Mouse (Mus musculus) spleen, adult 2 months (tissue): Measurements from ENCODE around the gene Ube2j1. TPM values are rescaled to one million over a fixed set of nuclear protein-coding genes. Genes with fewer than 3 reads are reported as not detected.

ENCODE experiments used
- DNase-seq, 2 experiments: peaks; one replicate each; pipeline versions ENCODE4 v3.0.0 to v3.0.0-alpha.2; 2012 to 2021; ENCODE audit warnings: low spot score in 2 of 2, low read depth in 1 of 2
- H3K27ac ChIP-seq: fragments of 200-500 bp; 2 replicates; pipeline ENCODE4 v1.5.1; 2012; ENCODE audit warnings: low read length, inconsistent platforms; ENCODE audit not compliant: insufficient read depth
- H3K27me3 ChIP-seq: fragments of 200-500 bp; 2 replicates; pipeline ENCODE4 v1.6.1; 2012; ENCODE audit warnings: mild to moderate bottlenecking, moderate library complexity, low read length, inconsistent platforms; ENCODE audit not compliant: control insufficient read depth, insufficient read depth
- H3K36me3 ChIP-seq: fragments of 200-500 bp; 2 replicates; pipeline ENCODE4 v1.6.1; 2012; ENCODE audit warnings: mild to moderate bottlenecking, low read length, inconsistent platforms; ENCODE audit not compliant: control insufficient read depth, insufficient read depth
- H3K4me1 ChIP-seq: fragments of 200-500 bp; 2 replicates; pipeline ENCODE4 v1.6.1; 2011; ENCODE audit warnings: inconsistent platforms; ENCODE audit not compliant: control insufficient read depth, insufficient read depth, insufficient read length
- H3K4me3 ChIP-seq: fragments of 200-500 bp; 2 replicates; pipeline ENCODE4 v1.5.1; 2011; ENCODE audit warnings: mild to moderate bottlenecking, inconsistent platforms; ENCODE audit not compliant: insufficient read depth, insufficient read length; ENCODE audit errors: extremely low read depth
- CTCF ChIP-seq: fragments of 200-500 bp; IDR thresholded peaks from 2 replicates; pipeline ENCODE4 v1.5.1; 2011; ENCODE audit warnings: mild to moderate bottlenecking, inconsistent platforms; ENCODE audit not compliant: insufficient read depth, insufficient read length, insufficient replicate concordance; ENCODE audit errors: extremely low read depth
- POLR2A ChIP-seq: fragments of 200-500 bp; IDR thresholded peaks from 2 replicates; pipeline ENCODE4 v1.6.1; 2011; ENCODE audit warnings: low read depth, low read length, inconsistent platforms
- WGBS: fragments of 180-500 bp; shearing (Covaris S2); methylation state at CpG from one replicate; pipeline ENCODE4 v1.1.7; 2018; 5-methylcytosine and 5-hydroxymethylcytosine counted together
- polyA plus RNA-seq: library from polyadenylated mRNA; depleted of rRNA; stranded (reverse); fragments of >200 nt; gene quantifications from 2 replicates; pipeline ENCODE4 v1.2.3, GENCODE M21; 2012

Ube2j1 gene
- polyA plus RNA-seq, 1 experiment: 15.0 TPM

DNA sequence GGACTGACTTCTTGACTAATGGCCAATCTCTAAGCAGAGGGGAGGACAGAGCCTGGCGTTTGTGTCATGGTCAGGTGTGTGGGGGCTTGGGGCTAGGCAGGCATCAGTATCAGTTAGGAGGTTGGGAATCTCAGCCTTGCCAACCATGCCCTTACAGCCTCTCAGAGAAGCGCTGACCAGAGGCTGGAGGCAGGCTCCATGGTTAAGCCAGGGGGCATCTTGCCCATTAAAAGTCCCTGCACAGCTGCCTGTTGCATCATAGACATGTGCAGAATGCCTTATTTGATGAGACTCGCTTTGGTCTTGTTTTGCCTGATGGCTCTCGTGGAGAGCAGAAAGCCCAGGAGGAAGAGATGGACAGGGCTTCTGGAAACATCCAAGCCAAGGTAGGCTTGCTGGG is 31.8 kb downstream of the Ube2j1 start, which contains the start of gene Gabrr2:
Gabrr2 (plus strand) TSS at position 19 of the 400 bp plus-strand sequence.
- DNase-seq: no peak
- WGBS: 94% methylated on average over 4 of the region's 4 CpGs
- no peak for TF ChIP-seq CTCF
- no peak for TF ChIP-seq POLR2A
- no peak within 1 kb of the TSS for H3K27ac ChIP-seq
- H3K36me3 ChIP-seq: no peaks in the 10 kb centered on the region
- H3K27me3 ChIP-seq: no peaks in the 10 kb centered on the region
- H3K4me3 ChIP-seq: no peak within 1 kb of the TSS
- H3K4me1 ChIP-seq: no peaks in the 10 kb centered on the region

DNA sequence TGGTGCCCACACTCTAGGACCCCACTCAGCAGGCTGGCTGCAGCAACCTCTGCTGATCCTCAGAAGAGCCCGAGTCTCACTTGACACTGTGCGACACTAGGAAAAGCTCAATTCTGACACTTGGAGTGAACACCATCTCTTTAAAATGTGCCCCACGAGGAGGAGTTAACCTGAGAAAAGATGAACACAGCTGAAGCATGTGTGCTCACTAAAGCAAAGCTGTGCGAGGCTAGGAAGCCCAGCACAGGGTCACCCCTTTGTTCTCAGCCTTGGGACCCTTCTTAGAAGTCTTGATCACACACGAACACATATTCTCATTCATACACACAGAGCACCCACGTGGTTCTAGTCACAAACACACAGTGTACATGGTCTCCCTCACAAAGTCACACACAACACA is 33.8 kb downstream of the Ube2j1 start:
- 89% methylated on average over 6 of the region's 6 CpGs for WGBS
- Histone ChIP-seq H3K27me3 (no peaks in the 10 kb centered on the region), H3K4me3 (no peak overlapping the region), H3K4me1 (no peaks in the 10 kb centered on the region), H3K27ac (no peak overlapping the region), H3K36me3 (no peaks in the 10 kb centered on the region)
- TF ChIP-seq CTCF: no peak
- no peak for TF ChIP-seq POLR2A
- DNase-seq: no peak

DNA sequence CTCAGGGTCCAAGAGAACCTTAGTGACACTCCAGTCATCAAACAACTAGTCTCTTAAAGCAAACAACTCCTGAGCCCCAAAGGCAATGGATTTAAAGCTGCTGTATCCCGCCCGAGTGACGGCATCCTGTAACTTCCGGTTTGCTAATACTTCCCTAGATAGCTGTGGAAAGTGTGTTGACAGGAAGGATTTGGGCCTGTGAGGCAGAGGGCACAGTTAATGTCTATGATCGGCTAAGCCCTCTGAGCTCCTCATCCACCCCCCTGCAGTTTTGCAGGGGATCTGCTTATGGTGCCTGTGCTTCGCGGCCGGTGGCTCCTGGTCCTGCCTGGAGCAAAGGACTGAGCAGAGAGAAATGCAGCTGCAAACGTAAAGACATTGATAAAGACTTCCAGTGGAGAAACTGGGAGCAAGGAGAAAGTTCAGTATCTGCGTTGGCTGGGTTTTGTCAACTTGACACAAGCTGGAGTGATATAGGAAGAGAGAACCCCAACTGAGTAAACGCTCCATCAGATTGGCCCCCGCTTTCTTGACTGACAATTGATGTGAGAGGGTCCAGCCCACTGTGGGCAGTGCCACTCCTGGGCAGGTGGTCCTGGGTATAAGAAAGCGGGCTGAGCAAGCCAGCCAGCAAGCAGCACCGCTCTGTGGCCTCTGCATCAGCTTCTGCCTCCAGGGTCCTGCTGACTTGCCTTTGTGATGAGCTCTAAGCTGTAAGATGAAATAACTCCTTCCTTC is 35.2 kb downstream of the Ube2j1 start:
- Histone ChIP-seq H3K36me3 (no peaks in the 10 kb centered on the region), H3K4me3 (no peak overlapping the region), H3K27me3 (no peaks in the 10 kb centered on the region), H3K27ac (no peak overlapping the region), H3K4me1 (no peaks in the 10 kb centered on the region)
- TF ChIP-seq POLR2A (no peak), CTCF (no peak)
- 81% methylated on average over 14 of the region's 14 CpGs for WGBS
- DNase-seq: no peak

DNA sequence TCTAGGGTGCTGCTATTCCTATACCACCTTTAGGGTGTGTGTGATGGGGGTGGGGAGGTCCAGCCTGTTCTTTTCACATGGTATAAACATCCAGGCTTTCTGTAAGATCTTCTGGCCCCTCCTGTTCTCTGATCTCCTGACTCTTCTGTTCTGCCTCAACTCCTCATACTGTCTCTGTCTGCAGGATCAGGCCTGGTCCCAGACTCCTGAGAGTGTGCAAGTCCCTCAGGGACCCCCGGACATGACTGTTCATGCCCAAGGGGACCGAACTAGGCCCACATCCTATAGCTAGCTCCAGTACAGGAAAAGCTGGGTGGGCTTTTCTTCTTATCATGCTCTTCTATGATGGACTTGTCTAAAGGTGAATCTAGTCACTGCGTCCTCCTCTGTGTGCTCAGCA is 36.1 kb downstream of the Ube2j1 start:
- no peak overlapping the region for H3K27ac ChIP-seq
- 88% methylated on average over 3 of the region's 3 CpGs for WGBS
- H3K27me3 ChIP-seq: no peaks in the 10 kb centered on the region
- TF ChIP-seq POLR2A (no peak), CTCF (no peak)
- H3K4me1 ChIP-seq: peaks cover 2% of the 10 kb centered on the region; the same call in 1 of the 2 replicates
- no peaks in the 10 kb centered on the region for H3K36me3 ChIP-seq
- DNase-seq: no peak
- no peak overlapping the region for H3K4me3 ChIP-seq

DNA sequence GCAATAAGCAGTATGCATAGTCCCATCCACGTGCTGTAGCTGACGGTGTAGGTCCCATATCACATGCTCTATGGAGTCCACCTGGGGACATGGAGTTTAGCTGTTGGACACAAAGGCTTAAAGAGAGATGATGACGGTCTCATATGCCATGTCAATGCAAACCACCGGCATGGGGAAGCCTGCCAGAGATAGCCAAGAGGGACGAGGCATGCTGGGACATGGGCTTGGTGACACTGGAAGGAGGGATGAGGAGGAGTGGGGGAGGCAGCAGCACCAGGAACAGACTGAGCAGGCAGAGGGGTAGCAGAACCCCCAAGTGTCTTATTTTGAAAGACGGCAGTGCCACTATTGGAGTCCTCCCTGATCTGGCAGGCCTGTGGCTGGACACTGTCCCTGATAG is 36.6 kb downstream of the Ube2j1 start:
- no peak for TF ChIP-seq POLR2A
- TF ChIP-seq CTCF: no peak
- 91% methylated on average over 6 of the region's 6 CpGs for WGBS
- Histone ChIP-seq H3K27ac (no peak overlapping the region), H3K36me3 (no peaks in the 10 kb centered on the region), H3K4me1 (peaks cover 6% of the 10 kb centered on the region; the same call in 1 of the 2 replicates), H3K27me3 (no peaks in the 10 kb centered on the region), H3K4me3 (no peak overlapping the region)
- no peak for DNase-seq

DNA sequence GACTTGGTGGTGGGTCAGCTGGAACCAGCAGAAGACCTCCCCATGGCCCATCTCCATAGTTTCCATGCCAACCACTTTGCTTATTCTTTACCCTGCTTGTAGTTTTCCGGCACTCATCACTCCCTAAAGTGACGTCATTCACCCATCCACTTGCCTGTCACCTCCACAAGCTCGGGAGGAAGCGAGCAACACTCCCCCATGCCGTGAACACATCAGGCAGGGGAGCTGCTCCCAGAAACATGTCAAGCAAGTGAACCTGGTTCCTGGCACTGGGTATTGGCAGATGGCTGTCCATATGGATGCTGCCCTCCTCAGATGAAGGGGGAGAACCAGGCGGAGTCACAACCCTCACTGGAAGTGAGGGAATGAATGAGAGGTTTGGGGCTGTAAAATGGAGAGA is 37.7 kb downstream of the Ube2j1 start:
- DNase-seq: no peak
- H3K27me3 ChIP-seq: no peaks in the 10 kb centered on the region
- WGBS: 88% methylated on average over 6 of the region's 6 CpGs

DNA sequence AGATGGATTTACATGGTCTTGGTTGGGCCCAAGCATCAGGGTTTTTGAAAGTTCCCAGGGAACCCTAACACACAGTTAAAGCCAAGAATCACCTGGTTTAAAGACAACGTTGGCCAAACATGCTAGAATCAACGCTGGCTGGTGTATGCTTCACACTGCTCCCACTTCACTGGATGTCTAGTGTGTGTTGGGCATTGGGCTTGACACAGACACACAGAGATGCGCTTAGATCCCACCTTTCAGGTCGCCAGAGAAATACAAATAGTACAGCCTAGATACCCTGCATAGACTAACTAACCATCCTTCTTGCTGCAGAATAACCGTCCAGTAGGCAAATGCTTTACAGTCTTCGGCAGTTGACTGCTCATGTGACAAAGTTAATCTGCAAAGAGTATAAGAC is 39.1 kb downstream of the Ube2j1 start:
- Histone ChIP-seq H3K36me3 (no peaks in the 10 kb centered on the region), H3K4me1 (peaks cover 12% of the 10 kb centered on the region; the same call in 1 of the 2 replicates), H3K4me3 (no peak overlapping the region), H3K27ac (no peak overlapping the region), H3K27me3 (no peaks in the 10 kb centered on the region)
- TF ChIP-seq CTCF: no peak
- TF ChIP-seq POLR2A: no peak
- DNase-seq: no peak
- WGBS: 91% methylated on average over 6 of the region's 6 CpGs

More for the DNA sequence above, 37.7 kb downstream of the Ube2j1 start:
- TF ChIP-seq POLR2A (no peak), CTCF (no peak)
- peaks cover 12% of the 10 kb centered on the region; the same call in 1 of the 2 replicates for H3K4me1 ChIP-seq
- no peak overlapping the region for H3K4me3 ChIP-seq
- no peak overlapping the region for H3K27ac ChIP-seq
- no peaks in the 10 kb centered on the region for H3K36me3 ChIP-seq
